Mouse (Mus musculus) layer of hippocampus, postnatal 25 days (tissue): ENCODE measurements around the gene Cmas. TPM values are rescaled to one million over a fixed set of nuclear protein-coding genes. Genes with fewer than 3 reads are reported as not detected.

Experiments used
- DNase-seq, 2 experiments: peaks; one replicate each; pipeline ENCODE4 v3.0.0; 2022; ENCODE audit warnings: mixed read lengths in 2 of 2, low spot score in 1 of 2; ENCODE audit errors: extremely low spot score in 1 of 2
- total RNA-seq, 2 experiments: library from RNA; stranded (reverse); gene quantifications; 2 replicates each; pipeline ENCODE4 v1.2.3; 2021

Gene Cmas
- total RNA-seq, 2 experiments from 2014 or later, result 99.1 to 108 TPM

DNA sequence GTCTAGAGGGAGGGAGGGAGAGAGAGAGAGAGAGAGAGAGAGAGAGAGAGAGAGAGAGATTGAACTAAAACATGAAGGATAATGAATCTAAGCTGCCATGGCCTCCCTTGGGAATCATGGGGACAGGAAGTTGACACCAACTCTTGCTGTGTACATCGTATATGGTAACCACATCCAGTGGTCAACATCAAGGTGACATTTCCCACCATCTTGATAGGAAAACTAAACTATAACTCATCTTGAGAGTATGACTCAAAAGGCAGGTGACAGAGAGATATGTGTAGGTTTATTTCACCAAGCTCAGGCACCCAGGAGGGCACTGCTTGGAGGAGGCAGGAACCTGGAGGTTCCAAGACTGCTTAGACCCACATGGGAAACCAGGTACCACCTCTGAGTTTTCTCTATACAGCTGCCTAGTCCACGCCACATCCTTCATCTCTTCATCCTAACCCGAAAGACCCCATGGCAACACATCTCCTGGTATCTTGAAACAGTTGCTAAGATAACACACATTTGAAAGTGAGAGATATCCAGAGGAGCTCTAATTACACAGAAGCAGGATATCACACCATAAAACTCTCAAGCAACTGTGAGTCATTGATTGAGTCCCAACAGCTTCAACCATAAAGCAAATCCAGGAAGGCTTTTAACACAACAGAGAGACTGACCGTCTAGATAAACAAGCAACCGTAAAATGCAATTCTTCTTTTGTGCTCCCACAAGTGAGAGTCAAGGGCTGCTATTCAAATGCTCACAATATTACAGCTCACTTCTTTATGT, 66.7 kb downstream of the Cmas start:
- no peak for DNase-seq

Other genes with a start within 250 kb of the Cmas start
- 100 to 1,000 TPM; 502 to 563 TPM for gene Ldhb, start 248.7 kb upstream of the Cmas start, total RNA-seq
- 1 to 10 TPM; 1.5 to 1.6 TPM for gene Kcnj8, start 185.1 kb upstream of the Cmas start, total RNA-seq
- gene Abcc9, start 54.4 kb upstream of the Cmas start, total RNA-seq, result 1 to 10 TPM; 3.2 to 3.5 TPM
- under 1 TPM in 1 of 2 experiments, not detected in 1; 0.15 TPM for gene Sult6b2, start 47.8 kb downstream of the Cmas start, total RNA-seq
- gene St8sia1, start 207.8 kb downstream of the Cmas start, total RNA-seq, result 10 to 100 TPM; 30.6 to 33.2 TPM